Mouse (Mus musculus) ES-E14 (cell line): Measurements from ENCODE around the gene Chdh. TPM values are rescaled to one million over a fixed set of nuclear protein-coding genes. Genes with fewer than 3 reads are reported as not detected.

Experiments
- DNase-seq: peaks from one replicate; pipeline ENCODE4 v3.0.0-alpha.2; 2013; ENCODE audit warnings: low read depth, low spot score
- H3K27ac ChIP-seq: 2 replicates; pipeline ENCODE4 v1.5.1; 2012; ENCODE audit warnings: low read depth, mild to moderate bottlenecking, low read length, moderate library complexity, mixed read lengths; ENCODE audit not compliant: poor library complexity, insufficient read depth, severe bottlenecking
- H3K36me3 ChIP-seq: 2 replicates; pipeline ENCODE4 v1.6.1; 2012; ENCODE audit warnings: mild to moderate bottlenecking, low read length, moderate library complexity, mixed read lengths; ENCODE audit not compliant: control insufficient read depth, poor library complexity, insufficient read depth, severe bottlenecking
- H3K4me1 ChIP-seq, 2 experiments: fragments of 150-350 bp in 1 of 2; sonication (generic) in 1 of 2; 2 replicates each; pipeline ENCODE4 v1.6.1; 2012; ENCODE audit warnings: low read length in 2 of 2, mild to moderate bottlenecking in 1 of 2, mixed read lengths in 1 of 2; ENCODE audit not compliant: control insufficient read depth in 2 of 2, insufficient read depth in 2 of 2, poor library complexity in 1 of 2
- H3K4me3 ChIP-seq, 2 experiments: fragments of 150-350 bp in 1 of 2; sonication (generic) in 1 of 2; 2 replicates each; pipeline ENCODE4 v1.5.1; 2012; ENCODE audit warnings: low read length in 2 of 2, low read depth in 1 of 2, mild to moderate bottlenecking in 1 of 2, mixed read lengths in 1 of 2; ENCODE audit not compliant: insufficient read depth in 1 of 2, poor library complexity in 1 of 2, severe bottlenecking in 1 of 2
- H3K9ac ChIP-seq: 2 replicates; pipeline ENCODE4 v1.6.1; 2012; ENCODE audit warnings: low read depth, mild to moderate bottlenecking, low read length, mixed read lengths; ENCODE audit not compliant: poor library complexity, insufficient read depth, severe bottlenecking
- H3K9me3 ChIP-seq: fragments of 150-350 bp; sonication (generic); 2 replicates; pipeline ENCODE4 v1.6.1; 2012; ENCODE audit warnings: low read depth, mild to moderate bottlenecking, low read length; ENCODE audit not compliant: control insufficient read depth, insufficient read depth
- CHD2 ChIP-seq: IDR thresholded peaks from 2 replicates; pipeline ENCODE4 v1.6.1; 2014; ENCODE audit warnings: mild to moderate bottlenecking, low read depth, low read length, inconsistent platforms
- HCFC1 ChIP-seq: IDR thresholded peaks from 2 replicates; pipeline ENCODE4 v1.6.1; 2012; ENCODE audit warnings: low read length, inconsistent platforms, borderline replicate concordance; ENCODE audit not compliant: insufficient read depth
- MAFK ChIP-seq: IDR thresholded peaks from 2 replicates; pipeline ENCODE4 v1.6.1; 2014; ENCODE audit warnings: mild to moderate bottlenecking, low read depth, low read length, inconsistent platforms; ENCODE audit not compliant: insufficient read depth
- ZC3H11A ChIP-seq: IDR thresholded peaks from 2 replicates; pipeline ENCODE4 v1.6.1; 2012; ENCODE audit warnings: low read depth, mild to moderate bottlenecking, inconsistent platforms, low read length, borderline replicate concordance
- ZNF384 ChIP-seq: IDR thresholded peaks from 2 replicates; pipeline ENCODE4 v1.6.1; 2012; ENCODE audit warnings: low read depth, low read length, inconsistent platforms
- in situ Hi-C, 2 experiments: fragments of 600-800 bp; cut with MboI; formaldehyde crosslinking; loops; one replicate each; pipeline ENCODE4 v1.15.1; 2025; ENCODE audit warnings: low sequenced_read_pairs in 2 of 2, inconsistent platforms in 1 of 2; ENCODE audit not compliant: unreplicated experiment in 2 of 2
- total RNA-seq: library from RNA; depleted of rRNA; stranded (reverse); fragments of 300-350 nt; gene quantifications from 2 replicates; pipeline ENCODE4 v1.2.3, GENCODE M21; 2012

Chdh gene
- total RNA-seq, 1 experiment, result 0.36 TPM

DNA sequence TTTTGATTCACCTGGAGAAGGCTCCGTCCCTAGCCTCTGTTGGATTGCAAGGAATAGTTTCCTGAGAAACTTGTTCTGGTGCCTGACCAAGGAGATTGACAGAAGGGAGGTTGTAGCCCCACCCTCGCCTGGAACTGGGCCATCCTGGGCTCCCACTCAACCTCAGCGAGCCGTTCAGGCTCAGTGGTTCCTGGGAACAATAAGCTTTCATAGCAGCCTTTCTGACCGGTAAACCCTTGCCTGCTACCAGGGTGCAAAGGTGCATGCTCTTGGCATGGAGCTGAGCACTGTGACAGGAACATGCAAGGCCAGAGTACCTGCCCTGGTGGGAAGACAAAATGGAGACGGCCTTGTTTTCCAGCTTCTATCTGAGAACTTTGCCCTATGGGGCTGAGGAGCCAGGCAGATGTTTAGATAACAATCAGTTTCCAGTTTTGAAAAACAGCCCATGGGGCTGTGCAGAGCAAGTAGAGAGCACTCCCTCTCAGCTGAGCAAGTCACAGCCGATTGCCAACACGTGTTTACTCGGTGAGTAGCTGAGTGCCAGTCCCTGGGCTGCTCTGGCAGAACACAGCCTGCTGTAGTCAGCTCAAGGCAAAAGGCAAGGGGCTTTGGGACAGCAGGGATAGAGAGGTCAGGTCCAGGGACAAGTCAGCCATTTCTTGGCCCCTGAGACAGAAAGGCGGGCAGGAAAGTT is 1.2 kb downstream of the Chdh start:
- Histone ChIP-seq H3K4me3 (no peak overlapping the region), H3K9me3 (no peaks in the 10 kb centered on the region), H3K4me1 (no peaks in the 10 kb centered on the region), H3K27ac (no peak overlapping the region), H3K9ac (no peak overlapping the region), H3K36me3 (no peaks in the 10 kb centered on the region)
- in situ Hi-C loops, result no loop called here
- TF ChIP-seq ZNF384, result no peak
- no peak for TF ChIP-seq CHD2
- no peak for TF ChIP-seq ZC3H11A
- TF ChIP-seq MAFK, result no peak
- no peak for TF ChIP-seq HCFC1
- DNase-seq, result no peak

DNA sequence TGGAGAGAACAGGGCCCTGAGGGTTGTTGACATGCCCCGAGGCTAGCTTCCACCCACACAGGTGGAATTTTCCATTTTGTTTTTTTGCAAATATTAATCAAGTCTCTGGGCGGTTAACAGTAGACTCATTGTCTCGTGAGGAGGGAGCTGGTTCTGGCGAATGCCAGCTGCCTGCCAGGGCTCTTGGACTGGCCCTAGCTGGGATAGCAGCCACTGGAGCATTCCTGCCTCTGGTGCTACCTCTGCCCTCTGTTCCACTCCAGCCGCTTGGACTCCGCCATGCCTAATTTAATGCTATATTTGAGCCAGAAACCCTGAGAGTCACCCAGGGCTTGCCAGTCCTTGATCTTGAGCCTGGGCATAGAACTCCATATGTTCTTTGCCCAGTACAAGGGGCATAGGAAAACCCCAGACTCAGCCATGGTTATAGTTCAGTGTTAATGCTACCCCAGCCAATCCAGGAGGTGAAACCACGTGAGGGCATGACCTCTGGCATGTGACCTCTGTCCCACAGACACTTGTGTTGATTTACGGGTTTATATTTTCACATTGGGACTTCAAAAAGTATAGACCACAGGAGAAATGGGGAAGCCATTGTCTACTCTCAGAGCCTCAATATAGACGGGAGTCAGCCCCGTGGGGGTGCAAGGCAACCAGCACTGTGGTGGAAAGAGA is 3.2 kb downstream of the Chdh start:
- Histone ChIP-seq H3K4me1 (no peaks in the 10 kb centered on the region), H3K9me3 (no peaks in the 10 kb centered on the region), H3K36me3 (no peaks in the 10 kb centered on the region), H3K9ac (no peak overlapping the region), H3K27ac (no peak overlapping the region), H3K4me3 (no peak overlapping the region)
- in situ Hi-C loops, result no loop called here
- TF ChIP-seq MAFK (no peak), ZNF384 (no peak), HCFC1 (no peak), ZC3H11A (no peak), CHD2 (no peak)
- DNase-seq, result no peak

DNA sequence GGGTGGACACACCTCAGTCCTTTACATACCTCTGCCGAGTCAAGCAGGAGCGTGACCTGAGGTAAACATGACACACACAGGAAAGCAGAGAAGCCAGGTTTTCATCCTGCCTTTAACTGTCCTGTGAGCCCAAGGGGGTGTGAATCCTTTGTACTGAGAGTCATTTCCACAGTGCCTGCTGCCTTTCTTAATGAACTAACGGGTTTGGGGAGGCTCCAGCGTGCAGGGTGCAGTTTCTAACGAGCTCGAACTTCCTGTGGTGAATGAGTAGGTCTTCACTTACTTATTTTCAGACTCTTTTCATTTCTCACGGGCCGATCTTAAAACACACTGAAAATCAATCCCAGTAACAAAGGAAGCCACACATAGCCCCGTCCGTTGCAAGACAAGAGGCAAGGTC is 5.7 kb downstream of the Chdh start:
- in situ Hi-C loops, result no loop called here
- no peak overlapping the region for H3K4me3 ChIP-seq
- TF ChIP-seq HCFC1, result no peak
- TF ChIP-seq ZC3H11A, result no peak
- no peak for TF ChIP-seq ZNF384
- TF ChIP-seq CHD2, result no peak
- no peak for TF ChIP-seq MAFK
- no peak overlapping the region for H3K9ac ChIP-seq
- no peaks in the 10 kb centered on the region for H3K9me3 ChIP-seq
- H3K4me1 ChIP-seq, result no peaks in the 10 kb centered on the region
- H3K27ac ChIP-seq, result no peak overlapping the region; the same call in 1 of the 2 replicates
- no peaks in the 10 kb centered on the region; the same call in 1 of the 2 replicates for H3K36me3 ChIP-seq
- no peak for DNase-seq

DNA sequence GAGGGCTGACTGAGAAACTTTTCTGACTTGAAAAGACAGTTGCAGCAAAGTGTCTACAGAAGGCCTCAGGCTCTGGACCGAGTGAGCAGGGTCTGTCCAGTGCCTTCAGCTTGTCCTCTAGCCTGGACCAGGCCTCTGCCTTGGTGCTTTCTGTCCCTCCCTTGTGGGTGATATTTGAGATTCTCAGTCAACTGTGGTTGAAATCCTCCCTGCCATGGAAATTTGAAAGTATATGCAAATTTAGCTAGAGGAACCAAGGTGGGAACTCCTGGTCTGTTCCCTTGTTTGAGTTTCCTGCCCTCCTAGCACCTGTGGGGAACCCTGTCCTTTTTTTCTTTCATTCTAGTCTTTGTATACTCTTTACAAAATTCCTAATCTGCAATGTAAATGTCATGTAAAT is 6.2 kb downstream of the Chdh start:
- Histone ChIP-seq H3K4me1 (no peaks in the 10 kb centered on the region), H3K4me3 (no peak overlapping the region), H3K36me3 (no peaks in the 10 kb centered on the region; the same call in 1 of the 2 replicates), H3K27ac (no peak overlapping the region), H3K9me3 (no peaks in the 10 kb centered on the region), H3K9ac (no peak overlapping the region)
- no peak for DNase-seq
- in situ Hi-C loops, result no loop called here
- no peak for TF ChIP-seq CHD2

DNA sequence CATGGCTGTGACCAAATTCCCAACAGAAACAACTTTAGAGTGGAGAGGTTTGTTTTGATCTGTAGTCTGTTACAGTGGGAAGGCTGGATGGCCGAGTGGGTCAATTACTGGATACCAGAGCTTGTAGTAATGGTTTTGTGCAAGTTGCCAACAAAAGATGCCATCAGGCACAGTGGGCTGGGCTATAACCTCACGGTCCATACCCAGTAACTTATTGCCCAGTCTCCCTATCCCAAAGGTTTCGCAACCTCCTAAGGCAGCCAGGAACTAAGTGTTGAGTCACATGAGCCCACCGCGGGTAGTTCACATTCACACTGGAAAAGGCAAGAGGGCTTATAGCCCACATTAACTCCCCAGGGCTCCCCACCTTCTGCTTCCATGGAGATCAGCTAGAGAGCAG is 7.8 kb downstream of the Chdh start:
- H3K4me3 ChIP-seq, result no peak overlapping the region
- H3K36me3 ChIP-seq, result no peaks in the 10 kb centered on the region; the same call in 1 of the 2 replicates
- no peaks in the 10 kb centered on the region for H3K4me1 ChIP-seq
- in situ Hi-C loops, result no loop called here
- H3K9ac ChIP-seq, result no peak overlapping the region
- TF ChIP-seq CHD2 (no peak), HCFC1 (no peak), ZNF384 (no peak), ZC3H11A (no peak), MAFK (no peak)
- H3K9me3 ChIP-seq, result no peaks in the 10 kb centered on the region
- H3K27ac ChIP-seq, result no peak overlapping the region
- no peak for DNase-seq
